ENCODE assay signal across 18 mouse cellular contexts in the genomic region with DNA sequence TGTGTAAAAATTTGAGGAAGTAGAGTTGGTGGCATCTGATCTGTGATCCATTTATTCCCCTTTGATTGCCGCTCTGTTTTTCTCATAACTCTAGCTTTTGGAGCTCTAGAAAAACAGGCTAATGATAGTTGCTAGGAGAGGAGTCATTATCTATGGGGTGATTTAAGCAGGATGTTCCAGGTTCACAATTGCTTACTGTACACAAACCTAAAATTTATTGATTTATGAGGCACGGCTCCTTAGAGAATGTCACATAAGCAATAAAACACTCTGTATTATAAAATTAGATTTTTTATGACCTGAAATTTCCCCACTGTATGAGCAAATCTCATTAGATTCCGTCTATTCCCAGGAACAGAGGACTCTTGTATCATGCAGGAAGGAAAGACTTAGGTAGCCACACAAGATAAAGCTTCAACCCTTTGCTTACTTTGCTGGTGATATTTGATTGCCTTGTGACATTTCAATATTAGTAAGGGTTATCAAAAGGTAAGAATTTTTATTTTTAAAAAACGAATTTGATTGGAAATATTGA.
"Had no signal": no experiment of that assay in that cellular context is flagged by ENCODE, and none has a peak within 500 bp of the region (broad histone marks: within the 10 kb centered on the region; RNA-seq: fewer than 3 reads in every experiment).

No protein-coding gene starts in this region.

- H3K4me3 ChIP-seq: midbrain, embryonic 10.5 days; midbrain, embryonic 12.5 days; myocyte; neural tube, embryonic 13.5 days had no signal

- ATAC-seq: midbrain, embryonic 16.5 days had no signal

- DNase-seq: lung, adult 18-20 months; lung, embryonic 14.5 days; lung, postnatal 10 days; lung, postnatal 4 days; midbrain, embryonic 14.5 days; retina, postnatal 1 day; right cerebral cortex, adult 18-20 months; right cerebral cortex, postnatal 25 days; right cerebral cortex, postnatal 4 days; spleen, adult 18-20 months; thymus, adult 18-20 months; thymus, postnatal 14 days; thymus, postnatal 36 days had no signal

- H3K9me3 ChIP-seq: midbrain, embryonic 10.5 days; midbrain, embryonic 12.5 days; neural tube, embryonic 13.5 days had no signal

- H3K27me3 ChIP-seq: midbrain, embryonic 12.5 days; neural tube, embryonic 13.5 days had no signal

- H3K9ac ChIP-seq: lung, embryonic 14.5 days; midbrain, embryonic 12.5 days; neural tube, embryonic 13.5 days had no signal

- H3K36me3 ChIP-seq: midbrain, embryonic 10.5 days; midbrain, embryonic 12.5 days; neural tube, embryonic 13.5 days had no signal

- H3K4me2 ChIP-seq: lung, embryonic 14.5 days; midbrain, embryonic 12.5 days; neural tube, embryonic 13.5 days had no signal

- H3K27ac ChIP-seq: midbrain, embryonic 10.5 days; midbrain, embryonic 12.5 days; neural tube, embryonic 13.5 days had no signal

- H3K4me1 ChIP-seq: midbrain, embryonic 10.5 days; midbrain, embryonic 12.5 days; neural tube, embryonic 13.5 days had no signal
